Mouse (Mus musculus) CH12.LX (cell line): Measurements from ENCODE around the gene Olfr68. TPM values are rescaled to one million over a fixed set of nuclear protein-coding genes. Genes with fewer than 3 reads are reported as not detected.
"Not testable (repeated sequence)": the region's sequence is repeated elsewhere in the genome, so short reads cannot be mapped to it uniquely, and the experiment has no call there.

ENCODE experiments used
- DNase-seq: peaks from one replicate; pipeline ENCODE4 v3.0.0-alpha.2; 2013; ENCODE audit errors: extremely low read depth
- H3K27ac ChIP-seq: 2 replicates; pipeline ENCODE4 v1.5.1; 2012; ENCODE audit warnings: low read depth, mild to moderate bottlenecking, control low read depth, moderate library complexity; ENCODE audit not compliant: insufficient read depth
- H3K27me3 ChIP-seq: replicated peaks from 2 replicates; pipeline ENCODE3; 2012; ENCODE audit warnings: inconsistent platforms
- H3K36me3 ChIP-seq, 2 experiments: replicated peaks in 1 of 2; 2 replicates each; pipeline versions ENCODE3 to v1.6.1; 2012; ENCODE audit warnings: inconsistent platforms in 1 of 2, low read length in 1 of 2, mild to moderate bottlenecking in 1 of 2, mixed read lengths in 1 of 2, moderate library complexity in 1 of 2; ENCODE audit not compliant: control insufficient read depth in 1 of 2, insufficient read depth in 1 of 2
- H3K4me1 ChIP-seq, 2 experiments: 2 replicates each; pipeline ENCODE4 v1.6.1; 2012; ENCODE audit warnings: inconsistent platforms in 1 of 2, moderate library complexity in 1 of 2; ENCODE audit not compliant: insufficient read depth in 2 of 2, control insufficient read depth in 1 of 2
- H3K4me2 ChIP-seq: 2 replicates; pipeline ENCODE4 v1.6.1; 2012; ENCODE audit warnings: low read depth, mild to moderate bottlenecking, control low read depth; ENCODE audit not compliant: poor library complexity, insufficient read depth, severe bottlenecking
- H3K4me3 ChIP-seq, 3 experiments: fragments of 150-350 bp in 1 of 3; sonication (generic) in 1 of 3; replicated peaks in 1 of 3; 2 replicates each; pipeline versions ENCODE3 to v1.5.1; 2011 to 2012; ENCODE audit warnings: low read depth in 2 of 3, low read length in 2 of 3, mild to moderate bottlenecking in 2 of 3, moderate library complexity in 2 of 3, control low read depth in 1 of 3, improper control_type of control experiment in 1 of 3, inconsistent platforms in 1 of 3, mixed read lengths in 1 of 3; ENCODE audit not compliant: poor library complexity in 1 of 3
- H3K79me2 ChIP-seq: replicated peaks from 2 replicates; pipeline ENCODE4 v1.6.1; 2012; ENCODE audit warnings: mild to moderate bottlenecking, moderate library complexity; ENCODE audit not compliant: control insufficient read depth, poor library complexity, insufficient read depth, severe bottlenecking; ENCODE audit errors: extremely low read depth
- H3K9ac ChIP-seq: 2 replicates; pipeline ENCODE4 v1.6.1; 2012; ENCODE audit warnings: low read depth, mild to moderate bottlenecking, control low read depth, moderate library complexity; ENCODE audit not compliant: insufficient read depth
- H3K9me3 ChIP-seq: replicated peaks from 2 replicates; pipeline ENCODE3; 2012; ENCODE audit warnings: low read length, inconsistent platforms, mixed read lengths
- JUN ChIP-seq: IDR thresholded peaks from 2 replicates; pipeline ENCODE4 v1.6.1; 2011; ENCODE audit warnings: low read depth, mild to moderate bottlenecking, low read length, improper control_type of control experiment, moderate library complexity; ENCODE audit not compliant: insufficient read depth
- MAX ChIP-seq: IDR thresholded peaks from 2 replicates; pipeline ENCODE4 v1.6.1; 2011; ENCODE audit warnings: low read length, improper control_type of control experiment
- MAZ ChIP-seq: IDR thresholded peaks from 2 replicates; pipeline ENCODE4 v1.6.1; 2012; ENCODE audit warnings: low read depth, mild to moderate bottlenecking, inconsistent platforms, low read length, improper control_type of control experiment, moderate library complexity
- MEF2A ChIP-seq: IDR thresholded peaks from 2 replicates; pipeline ENCODE4 v1.6.1; 2014; ENCODE audit warnings: low read depth, mild to moderate bottlenecking, inconsistent platforms, low read length, improper control_type of control experiment, borderline replicate concordance
- MXI1 ChIP-seq: IDR thresholded peaks from 2 replicates; pipeline ENCODE4 v1.6.1; 2011; ENCODE audit warnings: mild to moderate bottlenecking, low read depth, low read length, improper control_type of control experiment
- TBP ChIP-seq: conservative IDR thresholded peaks from 2 replicates; pipeline ENCODE4 v1.6.1; 2011; ENCODE audit warnings: low read depth, low read length, improper control_type of control experiment
- UBTF ChIP-seq: IDR thresholded peaks from 2 replicates; pipeline ENCODE4 v1.6.1; 2012; ENCODE audit warnings: low read depth, mild to moderate bottlenecking, inconsistent platforms, low read length, improper control_type of control experiment, moderate library complexity
- USF1 ChIP-seq: IDR thresholded peaks from 2 replicates; pipeline ENCODE4 v1.6.1; 2014; ENCODE audit warnings: low read depth, mild to moderate bottlenecking, inconsistent platforms, low read length, improper control_type of control experiment
- ZNF384 ChIP-seq: IDR thresholded peaks from 2 replicates; pipeline ENCODE4 v1.6.1; 2012; ENCODE audit warnings: low read depth, low read length, improper control_type of control experiment, inconsistent platforms
- dilution Hi-C: fragments of 300-500 bp; cut with MboI; formaldehyde crosslinking; loops from 2 replicates; pipeline ENCODE4 v1.14.3; 2020; ENCODE audit warnings: low sequenced_read_pairs; ENCODE audit not compliant: extremely low pct_unique_long_range_greater_than_20kb, extremely low pct_ligation_motif_present
- in situ Hi-C: fragments of 300-500 bp; cut with MboI; formaldehyde crosslinking; loops from 3 replicates; pipeline ENCODE4 v1.14.3; 2019; ENCODE audit warnings: low sequenced_read_pairs, low pct_ligation_motif_present, low pct_unique_long_range_greater_than_20kb, mixed read lengths
- polyA plus RNA-seq: library from polyadenylated mRNA; unstranded; fragments of >175 nt; gene quantifications from 2 replicates; pipeline ENCODE4 v1.2.1, GENCODE M21; 2012; ENCODE audit warnings: low read depth; ENCODE audit not compliant: insufficient read length
- total RNA-seq, 2 experiments: library from RNA; depleted of rRNA; stranded (reverse); fragments of 300-350 nt in 1 of 2; fragments of >200 nt in 1 of 2; gene quantifications; 2 replicates each; pipeline ENCODE4 v1.2.3; 2012 to 2014

Gene Olfr68
- total and polyA plus RNA-seq, 3 experiments: not detected

- no peaks in the 10 kb centered on the region for H3K9me3 ChIP-seq
- H3K79me2 ChIP-seq: no peaks in the 10 kb centered on the region
- H3K4me3 ChIP-seq: no peak within 1 kb of the TSS
- H3K4me1 ChIP-seq: no peaks in the 10 kb centered on the region
- in situ Hi-C loops (no loop called here), dilution Hi-C loops (no loop called here)
- no peaks in the 10 kb centered on the region for H3K27me3 ChIP-seq
- no peak for DNase-seq
- TF ChIP-seq ZNF384 (no peak), MXI1 (no peak), JUN (no peak), MEF2A (no peak), MAX (no peak)
- H3K27ac ChIP-seq: no peak within 1 kb of the TSS
- no peaks in the 10 kb centered on the region for H3K36me3 ChIP-seq
- H3K9ac ChIP-seq: no peak within 1 kb of the TSS
- no peak within 1 kb of the TSS for H3K4me2 ChIP-seq
These were observed 8.0 kb downstream of the Olfr68 start, which contains the start of gene Olfr69 for GRCm38 (mm10) chr7:103771494-103771893. Olfr69 (minus strand) TSS chr7:103771594.

- H3K9me3 ChIP-seq, in situ Hi-C loops, H3K4me1 ChIP-seq, dilution Hi-C loops, H3K79me2 ChIP-seq, H3K9ac ChIP-seq, H3K27ac ChIP-seq, H3K4me2 ChIP-seq, H3K4me3 ChIP-seq, H3K36me3 ChIP-seq, DNase-seq, H3K27me3 ChIP-seq: not testable (repeated sequence)
These were observed 11.8 kb downstream of the Olfr68 start for GRCm38 (mm10) chr7:103767687-103768086.

GRCm38 (mm10) chr7:103762212-103762611 lies 17.3 kb downstream of the Olfr68 start:
- dilution Hi-C loops, H3K9me3 ChIP-seq, H3K9ac ChIP-seq, H3K27me3 ChIP-seq, H3K4me3 ChIP-seq, H3K79me2 ChIP-seq, DNase-seq, H3K27ac ChIP-seq, H3K36me3 ChIP-seq, H3K4me1 ChIP-seq, in situ Hi-C loops, H3K4me2 ChIP-seq: not testable (repeated sequence)

GRCm38 (mm10) chr7:103757233-103757632 lies 22.3 kb downstream of the Olfr68 start, which contains the start of gene Olfr630:
Olfr630 (minus strand) TSS chr7:103757333.
- Histone ChIP-seq H3K4me2 (no peak within 1 kb of the TSS), H3K9ac (no peak within 1 kb of the TSS)
- TF ChIP-seq USF1: no peak
- no peak for TF ChIP-seq UBTF
- no peak for TF ChIP-seq TBP
- no peak for TF ChIP-seq MAZ
- TF ChIP-seq, all 38 proteins: peak for 0
- Histone ChIP-seq H3K9me3 (no peaks in the 10 kb centered on the region), H3K27ac (no peak within 1 kb of the TSS), H3K4me3 (no peak within 1 kb of the TSS), H3K4me1 (no peaks in the 10 kb centered on the region), H3K36me3 (no peaks in the 10 kb centered on the region), H3K27me3 (no peaks in the 10 kb centered on the region), H3K79me2 (no peaks in the 10 kb centered on the region)
- in situ Hi-C loops (no loop called here), dilution Hi-C loops (no loop called here)
- DNase-seq: no peak
